Mouse (Mus musculus): ENCODE results near the gene Lmbr1.

DNA sequence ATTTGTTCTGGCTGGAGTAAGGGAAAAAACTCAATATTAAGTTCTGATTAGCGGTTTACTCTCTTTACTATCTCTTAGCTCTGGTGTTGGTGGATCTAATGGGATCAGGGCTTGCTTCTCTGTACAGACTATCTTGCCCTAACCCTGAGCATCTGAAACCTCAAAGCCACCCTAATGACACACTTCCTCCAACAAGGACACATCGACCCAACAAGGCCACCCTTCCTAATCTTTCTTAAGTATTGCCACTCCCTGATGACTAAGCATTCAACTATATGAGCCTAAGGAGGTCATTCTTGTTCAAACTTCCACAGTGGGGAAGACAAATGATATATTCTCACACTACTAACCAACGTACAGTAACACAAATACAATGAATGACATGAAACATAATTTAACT lies 69.0 kb downstream of the Lmbr1 start:
- TF ChIP-seq CTCF (IDR thresholded peaks at IDR 0.05; ENCODE audit: borderline replicate concordance, extremely low read depth, insufficient read depth, insufficient read length) (no peak), POLR2A (IDR thresholded peaks at IDR 0.05; ENCODE audit: borderline replicate concordance, extremely low read depth, insufficient read depth, insufficient read length, poor library complexity, severe bottlenecking) (no peak)

Measured in brain, embryonic 14.5 days (tissue).